Mouse (Mus musculus): ENCODE data around the gene Ano5. TPM values are rescaled to one million over a fixed set of nuclear protein-coding genes. Genes with fewer than 3 reads are reported as not detected.

Ano5 gene
- polyA plus RNA-seq, 1 experiment, result 0.10 TPM

DNA sequence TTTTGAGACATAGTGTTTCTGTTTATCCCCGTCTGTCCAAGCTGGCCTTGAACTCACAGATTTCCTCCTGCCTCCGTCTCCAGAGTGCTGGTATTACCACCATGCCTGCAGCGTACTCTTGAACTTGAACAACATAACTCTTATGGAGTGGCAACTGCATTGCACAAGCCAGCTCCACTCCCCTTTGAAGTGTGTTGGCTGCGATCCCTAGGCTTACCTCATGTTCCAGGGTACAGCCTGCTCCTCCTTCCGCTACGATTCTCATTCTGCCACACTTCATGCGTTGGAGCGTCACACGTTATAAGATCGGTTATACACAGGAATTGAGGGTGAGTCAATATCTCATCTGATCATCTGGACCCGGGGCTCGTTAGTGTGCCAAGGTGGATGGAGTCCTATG, 92.9 kb downstream of the Ano5 start:
- Histone ChIP-seq H3K27ac (ENCODE audit: insufficient read depth, low read depth, low read length) (no peak overlapping the region), H3K27me3 (ENCODE audit: control insufficient read depth, insufficient read depth, low read length) (no peaks in the 10 kb centered on the region), H3K4me1 (ENCODE audit: control insufficient read depth, insufficient read depth, insufficient read length, low read length) (no peaks in the 10 kb centered on the region), H3K4me3 (ENCODE audit: low read depth, low read length) (no peak overlapping the region), H3K36me3 (ENCODE audit: control insufficient read depth, insufficient read depth, low read length) (no peaks in the 10 kb centered on the region)
- TF ChIP-seq POLR2A (IDR thresholded peaks at IDR 0.05; ENCODE audit: low read depth, low read length), result no peak
- TF ChIP-seq CTCF (IDR thresholded peaks at IDR 0.05; ENCODE audit: extremely low read depth, insufficient read length, insufficient replicate concordance, low read depth, low read length), result no peak
- WGBS, result 87% methylated on average over 12 of the region's 12 CpGs

DNA sequence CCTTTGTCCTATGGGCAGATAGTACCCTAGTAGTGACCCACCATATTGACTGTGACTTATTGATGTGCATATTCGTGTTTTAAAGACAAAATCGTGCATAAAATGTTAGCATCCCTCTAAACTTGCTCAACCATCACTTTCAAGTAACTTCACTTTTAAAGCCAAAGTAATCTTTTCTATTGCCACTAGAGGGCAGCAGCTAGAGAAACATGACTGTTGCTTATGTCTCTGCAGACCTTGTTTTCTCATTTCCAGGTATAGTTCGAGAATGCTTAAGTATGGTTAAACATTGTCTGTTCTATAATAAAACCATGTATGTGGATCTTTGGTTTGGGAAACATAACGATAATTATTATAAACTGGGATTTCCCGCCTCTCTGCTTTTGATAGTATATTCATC, 103.6 kb downstream of the Ano5 start:
- no peak for TF ChIP-seq POLR2A (IDR thresholded peaks at IDR 0.05; ENCODE audit: low read depth, low read length)
- no peaks in the 10 kb centered on the region for H3K36me3 ChIP-seq (ENCODE audit: control insufficient read depth, insufficient read depth, low read length)
- no peak overlapping the region for H3K4me3 ChIP-seq (ENCODE audit: low read depth, low read length)
- H3K27me3 ChIP-seq (ENCODE audit: control insufficient read depth, insufficient read depth, low read length), result no peaks in the 10 kb centered on the region
- no peak overlapping the region for H3K27ac ChIP-seq (ENCODE audit: insufficient read depth, low read depth, low read length)
- no peaks in the 10 kb centered on the region for H3K4me1 ChIP-seq (ENCODE audit: control insufficient read depth, insufficient read depth, insufficient read length, low read length)
- WGBS, result 35% methylated on average over 5 of the region's 5 CpGs

DNA sequence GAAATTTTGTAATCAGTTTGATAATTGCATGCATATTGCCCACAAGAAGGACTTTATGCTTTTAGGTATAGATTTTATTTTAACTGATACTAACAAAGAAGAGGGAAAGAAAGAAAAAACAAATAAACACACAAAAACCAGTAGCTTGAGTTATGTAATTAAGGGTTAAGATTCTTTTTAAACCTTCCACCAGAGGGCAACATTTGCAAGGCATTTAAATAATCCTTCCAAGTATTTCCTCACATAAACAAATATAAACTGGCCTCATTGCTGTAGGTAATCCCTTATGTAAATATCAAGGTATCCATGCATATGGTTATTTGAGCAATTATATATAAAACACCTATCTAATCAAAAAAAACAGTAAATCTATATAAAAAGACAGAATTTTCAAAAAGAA, 107.1 kb downstream of the Ano5 start:
- Histone ChIP-seq H3K4me3 (ENCODE audit: low read depth, low read length) (no peak overlapping the region), H3K27ac (ENCODE audit: insufficient read depth, low read depth, low read length) (no peak overlapping the region), H3K36me3 (ENCODE audit: control insufficient read depth, insufficient read depth, low read length) (no peaks in the 10 kb centered on the region), H3K27me3 (ENCODE audit: control insufficient read depth, insufficient read depth, low read length) (no peaks in the 10 kb centered on the region; the same call in 1 of the 2 replicates), H3K4me1 (ENCODE audit: control insufficient read depth, insufficient read depth, insufficient read length, low read length) (no peaks in the 10 kb centered on the region)
- TF ChIP-seq POLR2A (IDR thresholded peaks at IDR 0.05; ENCODE audit: low read depth, low read length), result no peak
- TF ChIP-seq CTCF (IDR thresholded peaks at IDR 0.05; ENCODE audit: extremely low read depth, insufficient read length, insufficient replicate concordance, low read depth, low read length), result no peak

DNA sequence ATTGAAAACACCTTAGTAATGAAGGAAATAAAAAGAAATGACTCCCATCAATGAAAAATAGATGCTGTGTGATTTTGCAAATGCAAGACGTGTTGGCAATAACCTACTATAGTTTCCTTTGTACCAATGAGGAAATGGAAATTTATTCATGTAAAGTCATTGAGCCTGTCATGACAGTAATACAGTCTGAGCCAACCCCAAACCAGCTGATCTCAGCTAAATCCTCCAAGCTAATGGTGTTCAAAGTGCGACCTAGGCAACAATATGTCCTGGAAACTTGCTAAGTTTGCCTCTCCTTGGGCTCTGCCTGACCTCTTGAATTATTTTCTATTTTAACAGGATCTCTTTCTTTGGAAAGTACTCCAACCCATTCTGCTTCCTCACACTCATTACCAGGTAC, 107.6 kb downstream of the Ano5 start:
- no peak overlapping the region for H3K4me3 ChIP-seq (ENCODE audit: low read depth, low read length)
- H3K27me3 ChIP-seq (ENCODE audit: control insufficient read depth, insufficient read depth, low read length), result no peaks in the 10 kb centered on the region; the same call in 1 of the 2 replicates
- TF ChIP-seq CTCF (IDR thresholded peaks at IDR 0.05; ENCODE audit: extremely low read depth, insufficient read length, insufficient replicate concordance, low read depth, low read length), result no peak
- TF ChIP-seq POLR2A (IDR thresholded peaks at IDR 0.05; ENCODE audit: low read depth, low read length), result no peak
- H3K27ac ChIP-seq (ENCODE audit: insufficient read depth, low read depth, low read length), result no peak overlapping the region
- 21% methylated on average over 2 of the region's 2 CpGs for WGBS
- no peaks in the 10 kb centered on the region for H3K4me1 ChIP-seq (ENCODE audit: control insufficient read depth, insufficient read depth, insufficient read length, low read length)
- no peaks in the 10 kb centered on the region for H3K36me3 ChIP-seq (ENCODE audit: control insufficient read depth, insufficient read depth, low read length)

DNA sequence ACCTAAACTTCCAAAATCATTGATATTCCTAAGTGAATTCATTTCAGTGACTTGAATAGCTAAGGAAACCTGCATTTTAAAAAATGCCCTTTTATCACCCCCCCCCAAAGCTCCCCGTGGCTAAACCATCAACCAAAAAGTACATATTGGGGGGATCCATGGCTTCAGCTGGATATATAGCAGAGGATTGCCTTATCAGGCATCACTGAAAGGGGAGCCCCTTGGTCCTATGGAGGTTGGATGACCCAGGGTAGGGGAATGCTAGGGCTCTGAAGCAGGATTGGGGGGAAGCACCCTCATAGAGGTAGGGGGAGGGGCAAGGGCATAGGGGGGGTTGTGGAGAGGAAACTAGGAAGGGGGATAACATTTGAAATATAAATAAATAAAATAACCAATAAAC, 109.1 kb downstream of the Ano5 start:
- Histone ChIP-seq H3K4me3 (ENCODE audit: low read depth, low read length) (no peak overlapping the region), H3K27me3 (ENCODE audit: control insufficient read depth, insufficient read depth, low read length) (no peaks in the 10 kb centered on the region; the same call in 1 of the 2 replicates), H3K36me3 (ENCODE audit: control insufficient read depth, insufficient read depth, low read length) (no peaks in the 10 kb centered on the region), H3K27ac (ENCODE audit: insufficient read depth, low read depth, low read length) (no peak overlapping the region), H3K4me1 (ENCODE audit: control insufficient read depth, insufficient read depth, insufficient read length, low read length) (no peaks in the 10 kb centered on the region)
- WGBS, result 47% methylated on average over 1 of the region's 1 CpGs
- no peak for TF ChIP-seq CTCF (IDR thresholded peaks at IDR 0.05; ENCODE audit: extremely low read depth, insufficient read length, insufficient replicate concordance, low read depth, low read length)
- no peak for TF ChIP-seq POLR2A (IDR thresholded peaks at IDR 0.05; ENCODE audit: low read depth, low read length)

GRCm38 (mm10) chr7:51621694-51622145, 110.9 kb downstream of the Ano5 start, which contains the start of gene Slc17a6:
Gene Slc17a6, plus strand, starts transcription at chr7:51622006.
- Histone ChIP-seq H3K27ac (ENCODE audit: insufficient read depth, low read depth, low read length) (no peak within 1 kb of the TSS), H3K4me3 (ENCODE audit: low read depth, low read length) (no peak within 1 kb of the TSS), H3K27me3 (ENCODE audit: control insufficient read depth, insufficient read depth, low read length) (peaks cover 13% of the 10 kb centered on the region), H3K36me3 (ENCODE audit: control insufficient read depth, insufficient read depth, low read length) (no peaks in the 10 kb centered on the region), H3K4me1 (ENCODE audit: control insufficient read depth, insufficient read depth, insufficient read length, low read length) (no peaks in the 10 kb centered on the region)
- 4% methylated on average over 23 of the region's 23 CpGs for WGBS
- TF ChIP-seq CTCF (IDR thresholded peaks at IDR 0.05; ENCODE audit: extremely low read depth, insufficient read length, insufficient replicate concordance, low read depth, low read length) (no peak), POLR2A (IDR thresholded peaks at IDR 0.05; ENCODE audit: low read depth, low read length) (no peak)

- Histone ChIP-seq H3K27ac (ENCODE audit: insufficient read depth, low read depth, low read length) (no peak overlapping the region), H3K4me3 (ENCODE audit: low read depth, low read length) (no peak overlapping the region), H3K36me3 (ENCODE audit: control insufficient read depth, insufficient read depth, low read length) (no peaks in the 10 kb centered on the region), H3K4me1 (ENCODE audit: control insufficient read depth, insufficient read depth, insufficient read length, low read length) (no peaks in the 10 kb centered on the region), H3K27me3 (ENCODE audit: control insufficient read depth, insufficient read depth, low read length) (peaks cover 17% of the 10 kb centered on the region)
- WGBS, result 7% methylated on average over 18 of the region's 18 CpGs
- TF ChIP-seq POLR2A (IDR thresholded peaks at IDR 0.05; ENCODE audit: low read depth, low read length), result no peak
These were observed 111.4 kb downstream of the Ano5 start for GRCm38 (mm10) chr7:51622196-51622595.

DNA sequence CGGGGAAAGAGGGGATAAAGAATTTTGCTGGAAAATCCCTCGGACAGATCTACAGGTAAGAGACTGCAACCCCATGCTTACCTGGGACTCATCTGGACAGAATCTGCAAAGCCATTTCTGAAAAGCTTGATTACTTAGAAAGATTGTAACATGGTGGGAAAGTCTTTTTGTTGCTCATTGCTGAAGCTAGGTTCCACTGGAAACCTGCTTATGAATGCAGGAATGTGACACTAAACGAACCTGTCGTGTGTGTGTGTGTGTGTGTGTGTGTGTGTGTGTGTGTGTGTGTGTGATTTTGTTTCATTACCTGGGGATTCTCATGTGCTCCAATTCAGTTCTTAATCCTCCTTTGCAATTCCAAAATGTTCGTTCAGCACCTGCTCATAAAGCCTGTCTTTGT, 111.8 kb downstream of the Ano5 start:
- Histone ChIP-seq H3K27me3 (ENCODE audit: control insufficient read depth, insufficient read depth, low read length) (peaks cover 22% of the 10 kb centered on the region), H3K4me3 (ENCODE audit: low read depth, low read length) (no peak overlapping the region), H3K36me3 (ENCODE audit: control insufficient read depth, insufficient read depth, low read length) (no peaks in the 10 kb centered on the region), H3K4me1 (ENCODE audit: control insufficient read depth, insufficient read depth, insufficient read length, low read length) (no peaks in the 10 kb centered on the region), H3K27ac (ENCODE audit: insufficient read depth, low read depth, low read length) (no peak overlapping the region)
- TF ChIP-seq POLR2A (IDR thresholded peaks at IDR 0.05; ENCODE audit: low read depth, low read length) (no peak), CTCF (IDR thresholded peaks at IDR 0.05; ENCODE audit: extremely low read depth, insufficient read length, insufficient replicate concordance, low read depth, low read length) (no peak)
- WGBS, result 10% methylated on average over 5 of the region's 5 CpGs

All from small intestine, adult 2 months (tissue).